Mouse (Mus musculus) thymus, adult 2 months (tissue): ENCODE results near the gene Ksr2.

ENCODE experiments used
- CTCF ChIP-seq: fragments of 200-500 bp; IDR thresholded peaks from 2 replicates; pipeline ENCODE4 v1.5.1; 2012; ENCODE audit warnings: mild to moderate bottlenecking, control low read depth, low read length, moderate library complexity, borderline replicate concordance; ENCODE audit not compliant: control insufficient read depth, poor library complexity, insufficient read depth; ENCODE audit errors: extremely low read depth
- POLR2A ChIP-seq: fragments of 200-500 bp; IDR thresholded peaks from 2 replicates; pipeline ENCODE4 v1.6.1; 2012; ENCODE audit warnings: mild to moderate bottlenecking, low read length, control low read depth, moderate library complexity; ENCODE audit not compliant: control insufficient read depth, poor library complexity, insufficient read depth; ENCODE audit errors: extremely low read depth

DNA sequence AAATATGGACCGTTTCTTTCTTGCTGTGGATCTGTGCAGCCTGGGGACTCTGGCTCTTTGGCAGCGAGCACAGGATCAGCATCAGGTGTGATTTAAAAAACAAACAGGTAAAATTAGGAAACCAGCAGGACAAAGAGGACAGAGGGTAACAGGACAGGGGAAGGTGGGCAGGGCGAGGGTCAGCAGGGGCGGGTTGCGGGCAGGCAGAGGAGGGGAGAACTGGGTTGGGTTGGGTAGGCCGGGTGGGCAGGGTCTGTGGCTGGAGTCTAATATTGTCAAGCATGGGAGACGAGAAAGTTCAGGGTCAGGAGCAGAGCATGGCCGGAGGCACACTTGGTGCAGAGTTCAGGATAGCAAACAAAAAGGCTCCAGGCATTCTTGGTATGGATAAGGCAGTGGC, 43.8 kb downstream of the Ksr2 start:
- TF ChIP-seq POLR2A (no peak), CTCF (no peak)
